Mouse (Mus musculus) lung, postnatal 14 days (tissue): ENCODE data around the gene Btbd3.

Source experiments
- DNase-seq: peaks from one replicate; pipeline ENCODE4 v3.0.0; 2021

Btbd3 gene

GRCm38 (mm10) chr2:138551516-138551915 is 295.2 kb downstream of the Btbd3 start:
- DNase-seq = no peak

DNA sequence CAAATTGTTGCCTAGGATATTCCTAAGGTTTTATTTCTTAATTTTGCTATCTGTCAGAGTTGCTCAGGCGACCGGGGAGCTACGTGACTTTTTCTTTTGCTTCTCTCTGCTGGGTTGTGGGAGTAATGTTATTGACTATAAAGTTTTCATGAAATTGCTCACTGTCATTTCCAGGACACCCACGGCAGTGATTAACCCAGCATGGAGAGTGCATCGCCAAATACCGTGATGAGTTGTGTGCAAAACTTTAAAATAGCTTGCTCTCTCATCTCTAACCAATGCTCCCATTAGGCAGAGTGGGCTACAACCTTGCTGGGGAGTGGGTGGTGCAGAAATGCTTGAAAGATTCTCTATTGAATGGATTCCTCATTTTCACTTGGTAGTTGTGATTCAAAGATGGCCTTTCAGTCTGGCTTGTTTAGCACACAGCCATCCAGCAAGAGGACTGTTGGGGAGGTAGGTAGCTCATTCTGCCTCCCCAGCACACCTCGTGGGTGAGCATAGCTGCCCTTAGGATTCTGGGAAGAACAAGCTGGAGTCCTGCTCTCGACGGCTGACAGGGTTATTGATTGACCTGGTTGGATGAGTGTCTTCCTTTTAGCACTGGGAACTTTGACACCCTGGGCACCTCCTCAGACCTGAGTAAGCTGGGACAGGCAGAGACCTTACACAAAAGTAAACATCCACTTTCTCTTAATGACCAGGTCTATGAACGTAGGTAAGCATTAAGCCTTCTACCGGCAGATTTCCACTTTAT is 298.9 kb downstream of the Btbd3 start:
- DNase-seq = no peak

DNA sequence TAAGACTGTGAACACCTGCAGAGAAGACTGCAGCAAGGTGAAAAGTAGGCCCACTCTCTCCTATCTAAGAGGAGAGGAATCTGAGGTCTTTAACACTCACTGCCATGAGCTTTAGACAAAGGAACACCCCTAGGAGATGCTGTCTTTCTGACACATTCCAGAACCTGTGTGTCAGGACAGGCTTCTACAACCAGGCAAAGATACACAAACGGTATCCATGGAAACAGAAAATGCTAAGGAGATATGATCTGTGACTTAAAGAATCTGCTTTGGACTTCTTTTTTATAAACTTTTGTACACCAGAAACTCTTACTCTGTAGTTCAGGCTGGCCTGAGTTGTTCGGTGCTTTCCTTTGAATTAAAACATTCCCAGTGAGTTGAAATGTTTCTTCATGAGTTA is 329.6 kb downstream of the Btbd3 start:
- no peak for DNase-seq

DNA sequence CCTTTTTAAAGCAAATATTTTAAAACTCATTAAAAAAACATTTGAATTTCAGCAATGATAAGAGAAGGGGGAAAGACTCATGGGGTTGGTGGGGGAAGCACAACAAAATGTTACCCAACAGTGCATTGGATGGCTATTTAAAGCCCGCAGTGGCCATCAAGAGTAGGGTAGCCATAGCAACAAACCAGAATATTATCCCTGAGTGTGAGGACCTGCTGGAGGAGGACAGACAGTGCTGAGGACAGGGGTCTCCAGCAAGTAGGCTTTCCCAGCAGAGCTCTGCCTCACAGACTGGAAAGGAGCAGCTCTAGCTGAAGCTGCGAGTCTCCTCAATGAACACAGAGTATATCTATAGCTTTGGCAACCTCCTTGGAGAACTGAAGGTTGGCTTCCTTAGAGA is 331.0 kb downstream of the Btbd3 start:
- no peak for DNase-seq

- no peak for DNase-seq
Observed at GRCm38 (mm10) chr2:138587795-138588545, 331.6 kb downstream of the Btbd3 start.

DNA sequence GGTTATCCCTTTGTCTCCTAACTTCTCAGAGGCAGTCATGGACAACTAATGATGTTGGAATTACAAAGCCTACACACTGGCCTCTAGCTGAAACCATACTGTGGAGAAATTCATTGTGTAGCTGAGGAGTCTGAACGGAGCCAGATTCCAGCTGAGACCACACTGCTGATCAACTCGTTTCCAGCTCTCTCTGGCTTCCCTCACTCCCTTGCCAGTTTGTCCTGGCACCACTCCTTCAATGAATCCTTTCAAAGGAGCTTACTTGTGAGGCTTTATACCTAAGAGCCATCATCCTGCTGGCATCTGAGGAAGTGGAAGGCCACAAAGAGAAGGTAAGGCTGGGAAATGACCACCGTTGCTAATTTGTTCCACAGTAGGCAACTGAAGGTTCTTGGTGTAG is 332.7 kb downstream of the Btbd3 start:
- DNase-seq = no peak

- DNase-seq = no peak
Observed at GRCm38 (mm10) chr2:138590307-138590706, 333.9 kb downstream of the Btbd3 start.

GRCm38 (mm10) chr2:138612361-138612760 is 356.0 kb downstream of the Btbd3 start:
- no peak for DNase-seq

DNA sequence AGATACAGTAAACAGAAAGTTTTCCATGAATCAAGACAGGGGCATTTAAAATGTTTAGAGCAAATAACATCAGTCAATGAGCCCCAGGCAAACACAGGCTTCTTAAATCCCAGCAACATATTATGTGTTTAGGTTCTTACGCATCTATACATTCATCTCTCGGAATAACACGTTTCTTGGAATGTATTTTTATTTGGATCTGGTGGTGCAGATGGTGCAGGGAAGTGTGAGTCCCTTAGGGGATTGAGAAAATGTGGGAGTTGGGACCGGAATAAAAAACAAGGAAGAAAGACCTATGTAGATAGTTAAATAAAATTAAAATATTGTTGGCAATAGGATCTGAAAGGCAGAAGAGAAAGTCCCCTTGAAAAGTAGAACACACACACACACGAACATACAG is 361.1 kb downstream of the Btbd3 start:
- no peak for DNase-seq
